Mouse (Mus musculus): Measurements from ENCODE around the gene P2ry10b. TPM values are rescaled to one million over a fixed set of nuclear protein-coding genes. Genes with fewer than 3 reads are reported as not detected.

Gene P2ry10b
- polyA plus RNA-seq, 1 experiment from 2014 or later: 0.53 TPM

DNA sequence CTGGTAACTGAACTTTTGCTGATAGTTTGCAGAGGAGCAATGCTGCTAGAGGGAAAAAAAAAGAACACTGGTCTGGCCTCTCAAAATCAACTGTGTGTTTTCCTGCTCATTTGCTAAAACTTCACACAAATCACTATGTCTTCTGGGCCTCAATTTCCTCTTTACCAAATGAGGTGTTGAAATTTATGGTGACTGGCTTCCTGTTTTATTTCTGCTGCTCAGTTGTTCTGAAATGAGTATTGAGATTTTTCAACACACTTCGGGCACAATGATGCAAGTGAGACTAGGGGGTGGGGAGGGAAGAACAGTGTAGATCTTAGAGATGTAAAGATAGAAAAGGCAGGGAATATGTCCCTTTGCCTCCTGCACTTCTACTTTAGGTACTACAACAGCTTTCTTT, 30.0 kb downstream of the P2ry10b start:
- WGBS: 68% methylated on average over 1 of the region's 1 CpGs
- ATAC-seq (ENCODE audit: extremely low read depth, insufficient number of reproducible peaks, low FRiP score, low TSS enrichment): no peak
- H3K9me3 ChIP-seq: no peaks in the 10 kb centered on the region
- H3K9ac ChIP-seq: no peak overlapping the region
- H3K4me2 ChIP-seq: no peak overlapping the region
- H3K4me3 ChIP-seq: no peak overlapping the region
- no peaks in the 10 kb centered on the region for H3K4me1 ChIP-seq
- H3K36me3 ChIP-seq: no peaks in the 10 kb centered on the region
- H3K27me3 ChIP-seq (replicated peaks): no peaks in the 10 kb centered on the region
- H3K27ac ChIP-seq (replicated peaks): no peak overlapping the region

DNA sequence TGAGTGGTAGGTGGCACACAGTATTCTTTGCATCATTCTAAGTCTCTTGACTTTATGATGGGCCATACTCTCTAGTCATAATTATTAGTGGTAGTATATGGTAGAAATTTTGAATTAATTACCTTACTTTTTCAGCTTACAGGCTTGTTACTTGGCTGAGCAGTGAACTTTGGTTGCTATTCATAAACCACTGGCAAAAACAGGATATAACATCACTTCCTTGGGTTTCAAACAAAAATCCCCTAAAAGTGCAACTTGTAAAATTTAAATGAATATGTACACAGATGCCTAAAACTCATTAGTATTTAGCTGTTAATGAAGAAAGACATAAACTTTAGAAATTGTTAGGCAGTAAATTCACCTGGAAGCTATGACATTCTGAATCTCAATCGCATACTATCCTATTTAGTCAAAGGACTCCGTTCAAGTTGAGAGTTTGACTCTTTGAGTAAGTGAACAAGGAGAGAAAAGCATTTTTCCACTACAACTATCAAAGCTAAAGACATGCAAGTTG, 68.9 kb downstream of the P2ry10b start:
- ATAC-seq (ENCODE audit: extremely low read depth, insufficient number of reproducible peaks, low FRiP score, low TSS enrichment): no peak
- Histone ChIP-seq H3K9ac (no peak overlapping the region), H3K27ac (replicated peaks) (no peak overlapping the region), H3K4me3 (no peak overlapping the region), H3K4me1 (no peaks in the 10 kb centered on the region), H3K4me2 (no peak overlapping the region), H3K9me3 (no peaks in the 10 kb centered on the region), H3K36me3 (no peaks in the 10 kb centered on the region), H3K27me3 (replicated peaks) (no peaks in the 10 kb centered on the region)
- 77% methylated on average over 2 of the region's 2 CpGs for WGBS

Other genes with a start within 250 kb of the P2ry10b start
- 8.0 and 8.3 TPM in 2 replicates for gene Lpar4, start 228.3 kb upstream of the P2ry10b start, polyA plus RNA-seq (2015; fragmentation: Nextera tagmentation; extraction: Ambion mirVana)
- not detected in 2 replicates for gene P2ry10, start 60.4 kb upstream of the P2ry10b start, polyA plus RNA-seq (2015; fragmentation: Nextera tagmentation; extraction: Ambion mirVana)
- gene Gpr174, start 107.0 kb downstream of the P2ry10b start, polyA plus RNA-seq (2015; fragmentation: Nextera tagmentation; extraction: Ambion mirVana): not detected in 2 replicates